Mouse (Mus musculus) spleen, embryonic (tissue): Measurements from ENCODE around the gene Lrrc29.

ENCODE experiments used
- CTCF ChIA-PET: fragments of 350-600 bp; sonication (Branson Sonifier 250); formaldehyde crosslinking; loops from one replicate; lab custom pipeline; 2022; lab: Charles Lee

The Lrrc29 gene

GRCm38 (mm10) chr8:105269075-105269458 is 57.0 kb downstream of the Lrrc29 start:
- CTCF ChIA-PET, result no interaction called here

DNA sequence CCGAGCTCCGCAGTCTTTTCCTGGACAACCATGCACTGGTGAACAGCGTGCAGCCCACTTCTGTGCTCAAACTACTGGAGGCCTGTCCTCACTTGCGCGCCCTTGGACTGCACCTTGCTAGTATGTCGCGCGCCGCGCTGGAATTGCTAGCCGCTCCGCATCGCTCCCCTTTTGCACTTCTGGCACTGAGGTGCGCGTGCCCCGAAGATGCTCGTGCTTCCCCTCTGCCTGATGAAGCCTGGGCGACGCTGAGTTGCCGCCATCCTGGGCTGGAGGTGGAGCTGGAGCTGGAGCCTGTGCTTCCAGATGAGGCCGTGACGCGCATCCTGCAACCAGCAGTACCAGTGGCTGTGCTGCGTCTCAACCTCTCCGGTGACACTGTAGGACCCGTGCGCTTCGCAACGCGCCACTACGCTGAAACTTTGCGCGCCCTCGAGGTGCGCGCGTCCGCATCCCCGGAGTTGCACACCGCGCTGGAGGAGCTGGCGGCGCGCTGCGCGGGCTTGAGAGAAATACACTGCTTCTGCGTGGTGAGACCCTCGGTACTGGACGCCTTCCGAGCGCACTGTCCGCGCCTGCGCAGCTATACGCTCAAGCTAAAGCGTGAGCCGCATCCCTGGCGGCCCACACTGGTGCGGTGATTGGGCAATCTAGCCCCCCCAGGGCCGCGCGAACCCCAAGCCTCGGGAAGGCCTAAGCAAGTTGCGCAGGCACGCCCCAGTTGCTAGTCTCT is 57.6 kb downstream of the Lrrc29 start:
- CTCF ChIA-PET, result interaction anchor here (0.7 to 0.9 kb wide), 2 partner anchors 8 to 14 kb away, joined by 3 read pairs; partner anchors contain the start of gene B3gnt9

GRCm38 (mm10) chr8:105266775-105267174 is 59.3 kb downstream of the Lrrc29 start:
- CTCF ChIA-PET, result interaction anchor here (0.6 kb wide), 1 partner anchor 29 kb away, joined by 4 read pairs; no protein-coding TSS in a partner anchor

- CTCF ChIA-PET, result no interaction called here
These were observed 61.0 kb downstream of the Lrrc29 start for GRCm38 (mm10) chr8:105265128-105265527.

DNA sequence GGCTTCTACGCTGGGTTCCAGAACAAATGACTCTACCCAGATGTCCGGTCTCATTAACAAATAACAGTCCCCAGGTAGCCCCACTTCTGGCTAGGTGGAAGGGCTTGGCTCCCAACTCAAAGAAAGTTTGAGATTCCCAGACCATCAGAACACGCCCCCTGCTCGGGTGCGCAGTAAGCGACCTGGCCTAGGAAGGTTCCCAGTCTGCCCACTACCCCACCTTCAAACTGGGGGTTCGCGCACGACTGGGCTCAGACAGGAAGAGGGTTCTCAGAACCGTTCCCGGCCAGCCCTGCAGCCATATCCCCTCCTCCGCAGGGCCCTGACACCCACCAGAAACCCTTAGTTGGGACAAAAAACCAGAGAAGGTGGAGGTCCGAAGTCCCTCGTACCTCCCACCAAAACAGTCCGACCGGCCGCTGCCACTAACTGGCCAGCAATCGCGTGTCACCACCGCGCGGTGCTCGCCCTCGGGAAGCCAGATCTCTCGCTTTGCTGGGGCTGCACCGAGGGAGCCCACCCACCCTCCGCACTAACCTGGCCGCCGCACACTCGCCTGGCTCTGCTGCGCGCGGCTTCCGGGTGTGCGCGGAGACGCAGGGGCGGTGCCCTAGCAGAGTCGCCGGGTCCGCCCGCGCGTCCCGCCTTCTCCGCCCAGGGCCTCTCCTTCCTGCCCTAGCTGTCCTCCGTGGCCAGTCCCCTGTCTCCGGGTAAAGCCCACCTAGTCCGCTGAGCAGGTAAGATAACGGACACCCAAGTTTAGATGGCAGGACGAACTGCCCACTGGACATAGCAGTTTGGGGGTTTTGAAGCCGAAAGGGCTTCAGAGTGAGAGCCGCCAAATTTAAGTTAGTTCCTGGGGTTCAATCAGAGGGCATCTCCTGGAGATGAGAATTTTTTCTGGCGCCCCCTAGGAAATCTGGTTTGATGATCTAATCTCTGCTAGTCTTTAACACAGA is 61.8 kb downstream of the Lrrc29 start, which contains the start of the genes Tradd and Fbxl8:
Tradd (minus strand) TSS at position 586 of the 959 bp plus-strand sequence.
Fbxl8 (plus strand) TSS at position 625 of the 959 bp plus-strand sequence.
- CTCF ChIA-PET, result no interaction called here

- CTCF ChIA-PET, result interaction anchor here (0.7 kb wide), 1 partner anchor 9 kb away, joined by 3 read pairs; no protein-coding TSS in a partner anchor
These were observed 62.7 kb downstream of the Lrrc29 start for GRCm38 (mm10) chr8:105263244-105263912.
